Mouse (Mus musculus) forebrain, embryonic 15.5 days (tissue): ENCODE data around the gene Thap4. TPM values are rescaled to one million over a fixed set of nuclear protein-coding genes. Genes with fewer than 3 reads are reported as not detected.

Experiments
- ATAC-seq: fragments of 200-750 bp; cut with Nextera tagmentation; replicated peaks from 2 replicates; pipeline ENCODE4 v1.8.0; 2017; ENCODE audit warnings: mild to moderate bottlenecking, moderate TSS enrichment, moderate library complexity
- H3K27ac ChIP-seq: fragments of 300-500 bp; sonication (generic); replicated peaks from 2 replicates; pipeline ENCODE4 v1.5.1; 2015; ENCODE audit warnings: mild to moderate bottlenecking, inconsistent platforms
- H3K27me3 ChIP-seq: fragments of 300-500 bp; sonication (generic); 2 replicates; pipeline ENCODE4 v1.6.1; 2015; ENCODE audit warnings: inconsistent platforms
- H3K36me3 ChIP-seq: fragments of 300-500 bp; sonication (generic); 2 replicates; pipeline ENCODE4 v1.6.1; 2015; ENCODE audit warnings: mild to moderate bottlenecking, inconsistent platforms
- H3K4me1 ChIP-seq: fragments of 300-500 bp; sonication (generic); 2 replicates; pipeline ENCODE4 v1.6.1; 2015; ENCODE audit warnings: inconsistent platforms
- H3K4me2 ChIP-seq: fragments of 300-500 bp; sonication (generic); replicated peaks from 2 replicates; pipeline ENCODE4 v1.6.1; 2015; ENCODE audit warnings: mild to moderate bottlenecking, inconsistent platforms
- H3K4me3 ChIP-seq: fragments of 300-500 bp; sonication (generic); 2 replicates; pipeline ENCODE4 v1.5.1; 2015; ENCODE audit warnings: mild to moderate bottlenecking, inconsistent platforms
- H3K9ac ChIP-seq: fragments of 300-500 bp; sonication (generic); replicated peaks from 2 replicates; pipeline ENCODE4 v1.6.1; 2015; ENCODE audit warnings: mild to moderate bottlenecking, inconsistent platforms
- H3K9me3 ChIP-seq: fragments of 300-500 bp; sonication (generic); 2 replicates; pipeline ENCODE4 v1.6.1; 2016; ENCODE audit warnings: inconsistent platforms
- WGBS: fragments of 180-500 bp; shearing (Covaris S2); methylation state at CpG from one replicate; pipeline ENCODE4 v1.1.7; 2015; ENCODE audit warnings: mixed read lengths; 5-methylcytosine and 5-hydroxymethylcytosine counted together
- polyA plus RNA-seq: library from polyadenylated mRNA; unstranded; fragments of >200 nt; fragmentation: Nextera tagmentation; extraction: Ambion mirVana; gene quantifications from 2 replicates; pipeline ENCODE4 v1.2.1, GENCODE M21; 2015

The Thap4 gene
- polyA plus RNA-seq, 1 experiment from 2014 or later, result 47.4 TPM

DNA sequence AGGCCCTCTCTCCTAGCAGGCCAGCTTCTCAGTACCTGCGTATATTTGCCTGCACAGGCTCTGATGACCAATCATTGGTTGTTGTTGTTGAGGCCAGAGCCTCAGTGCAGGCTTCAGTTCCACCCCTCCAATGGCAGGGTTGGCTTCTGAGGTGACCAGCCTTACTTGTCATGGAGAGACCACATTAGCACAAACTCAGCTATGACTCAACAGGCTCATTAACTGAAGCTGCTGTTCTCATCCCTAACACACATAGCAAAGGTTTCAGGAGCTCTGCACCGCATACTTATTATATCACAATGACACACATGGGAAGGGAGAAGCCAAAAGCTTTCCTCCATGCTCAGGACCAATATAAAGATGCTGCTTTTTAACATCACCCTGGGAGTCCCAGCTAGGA, 14.0 kb downstream of the Thap4 start:
- H3K9me3 ChIP-seq, result no peaks in the 10 kb centered on the region
- WGBS, result 99% methylated on average over 2 of the region's 2 CpGs
- H3K4me3 ChIP-seq, result no peak overlapping the region
- no peak overlapping the region for H3K27ac ChIP-seq
- H3K4me2 ChIP-seq, result no peak overlapping the region
- no peak overlapping the region for H3K9ac ChIP-seq
- H3K27me3 ChIP-seq, result no peaks in the 10 kb centered on the region
- ATAC-seq, result no peak
- H3K4me1 ChIP-seq, result no peaks in the 10 kb centered on the region
- peaks cover 3% of the 10 kb centered on the region; the same call in 1 of the 2 replicates for H3K36me3 ChIP-seq

DNA sequence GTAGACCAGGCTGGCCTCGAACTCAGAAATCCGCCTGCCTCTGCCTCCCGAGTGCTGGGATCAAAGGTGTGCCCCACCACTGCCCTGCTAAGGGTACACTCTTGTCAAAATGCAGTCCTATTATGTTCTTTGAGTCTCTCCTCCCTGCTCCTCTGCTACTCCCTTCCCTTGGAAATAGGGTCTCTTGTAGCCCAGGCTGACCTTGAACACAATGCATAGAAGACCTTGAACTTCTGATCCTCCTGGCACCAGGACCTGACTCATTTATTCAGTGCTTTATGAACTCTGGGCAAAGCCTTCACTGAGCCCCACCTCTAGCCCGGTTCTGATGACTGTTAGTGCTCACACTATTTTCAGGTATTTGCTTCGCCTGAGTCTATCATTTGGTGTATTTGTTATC, 17.0 kb downstream of the Thap4 start:
- Histone ChIP-seq H3K4me3 (no peak overlapping the region), H3K4me2 (no peak overlapping the region), H3K27me3 (no peaks in the 10 kb centered on the region), H3K4me1 (no peaks in the 10 kb centered on the region), H3K9me3 (no peaks in the 10 kb centered on the region), H3K27ac (no peak overlapping the region), H3K36me3 (no peaks in the 10 kb centered on the region), H3K9ac (no peak overlapping the region)
- ATAC-seq, result no peak
- 94% methylated on average over 5 of the region's 5 CpGs for WGBS

DNA sequence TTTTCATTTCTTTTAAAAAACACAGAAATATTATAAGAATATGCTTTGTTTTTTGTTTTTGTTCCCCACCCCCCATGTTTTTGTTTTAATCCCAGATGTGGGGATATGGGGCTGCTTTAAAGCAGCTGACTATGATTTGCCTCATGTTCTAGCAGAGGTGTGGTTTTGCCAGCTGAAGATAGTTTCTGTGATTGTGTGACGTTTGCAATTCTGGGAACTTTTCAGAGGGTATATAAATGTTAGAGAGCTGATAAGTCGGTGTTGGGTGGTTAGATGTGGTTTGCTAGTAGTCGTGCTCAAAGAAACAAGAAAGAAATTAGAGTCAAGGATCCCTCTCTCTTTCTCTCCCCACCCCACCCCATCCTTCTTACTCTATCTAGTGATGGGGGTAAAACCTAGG, 18.8 kb downstream of the Thap4 start:
- no peaks in the 10 kb centered on the region for H3K9me3 ChIP-seq
- H3K36me3 ChIP-seq, result no peaks in the 10 kb centered on the region
- no peak overlapping the region for H3K4me3 ChIP-seq
- no peak for ATAC-seq
- H3K27ac ChIP-seq, result no peak overlapping the region
- H3K9ac ChIP-seq, result no peak overlapping the region
- H3K4me1 ChIP-seq, result peaks cover 6% of the 10 kb centered on the region; the same call in 1 of the 2 replicates
- WGBS, result 94% methylated on average over 3 of the region's 3 CpGs
- no peaks in the 10 kb centered on the region for H3K27me3 ChIP-seq
- no peak overlapping the region for H3K4me2 ChIP-seq

DNA sequence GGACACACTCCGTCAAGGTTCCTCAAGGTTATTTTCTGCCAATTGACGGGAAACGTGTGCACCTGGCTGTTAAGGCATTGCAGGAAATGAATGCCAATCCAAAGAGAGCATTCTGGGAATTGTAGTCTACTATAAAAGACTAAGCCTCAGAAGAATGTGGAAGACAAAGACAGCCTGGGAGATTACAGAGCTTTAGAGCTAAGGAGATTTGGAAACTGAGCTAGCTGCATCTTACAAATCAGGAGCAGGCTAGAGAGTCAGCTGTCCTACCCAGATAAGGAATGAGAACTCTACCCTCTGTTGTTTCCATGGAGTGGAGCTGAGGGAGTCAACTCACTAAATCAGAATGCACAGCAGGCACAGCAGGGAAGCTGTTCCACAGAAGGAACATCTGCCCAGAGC, 22.8 kb downstream of the Thap4 start:
- H3K4me3 ChIP-seq, result no peak overlapping the region
- peak overlapping the region; percentile 64 for H3K27ac ChIP-seq
- peaks cover 6% of the 10 kb centered on the region; the same call in 1 of the 2 replicates for H3K4me1 ChIP-seq
- 6% methylated on average over 3 of the region's 3 CpGs for WGBS
- no peaks in the 10 kb centered on the region for H3K9me3 ChIP-seq
- no peaks in the 10 kb centered on the region for H3K27me3 ChIP-seq
- H3K4me2 ChIP-seq, result no peak overlapping the region
- H3K36me3 ChIP-seq, result no peaks in the 10 kb centered on the region
- ATAC-seq, result peak; percentile 59
- H3K9ac ChIP-seq, result no peak overlapping the region

DNA sequence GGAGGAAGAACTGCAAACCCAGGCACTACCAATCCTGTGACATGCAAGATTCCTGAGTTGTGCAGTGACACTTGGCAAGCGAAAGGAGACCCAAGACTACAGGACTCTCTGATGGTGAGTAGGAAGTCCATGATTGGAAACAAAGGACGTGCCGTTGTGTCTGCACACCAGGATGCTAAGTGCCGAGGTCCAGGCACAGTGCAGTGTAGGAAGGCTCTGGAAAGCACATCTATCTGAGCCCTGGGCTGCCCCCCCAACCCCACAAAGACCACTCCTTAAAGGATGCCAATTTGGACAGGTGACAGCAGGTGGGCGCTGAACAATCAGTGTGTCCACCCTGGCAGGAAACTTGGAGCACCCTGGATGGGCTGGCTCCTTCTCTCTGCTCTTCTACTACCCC, 23.6 kb downstream of the Thap4 start:
- Histone ChIP-seq H3K27ac (no peak overlapping the region), H3K4me3 (no peak overlapping the region), H3K4me2 (no peak overlapping the region), H3K27me3 (no peaks in the 10 kb centered on the region), H3K36me3 (no peaks in the 10 kb centered on the region), H3K9ac (no peak overlapping the region), H3K4me1 (peaks cover 6% of the 10 kb centered on the region; the same call in 1 of the 2 replicates), H3K9me3 (no peaks in the 10 kb centered on the region)
- peak; percentile 55; the same call in 1 of the 2 replicates for ATAC-seq
- WGBS, result 83% methylated on average over 5 of the region's 5 CpGs

DNA sequence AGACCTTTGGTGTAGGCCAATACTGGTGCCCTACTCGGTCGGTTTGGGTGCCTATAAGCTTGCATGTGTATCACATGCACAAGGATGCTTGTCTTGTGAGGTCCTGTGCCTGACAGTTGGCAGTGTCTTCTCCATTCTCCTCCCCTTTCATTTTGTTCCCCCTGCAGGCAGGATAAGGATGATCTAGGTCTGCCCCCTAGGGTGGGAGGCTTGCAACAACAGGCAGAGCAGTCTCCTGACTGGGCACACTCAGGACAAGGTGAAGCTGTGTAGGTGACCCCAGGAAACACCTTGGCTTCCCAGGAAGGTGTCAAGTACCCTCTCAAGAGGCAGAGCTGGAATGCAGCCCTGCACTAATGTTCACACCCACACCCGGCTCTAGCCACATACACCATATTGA, 27.7 kb downstream of the Thap4 start:
- H3K27me3 ChIP-seq, result no peaks in the 10 kb centered on the region
- whole genome bisulfite sequencing, result 70% methylated on average over 3 of the region's 3 CpGs
- peaks cover 4% of the 10 kb centered on the region; the same call in 1 of the 2 replicates for H3K4me1 ChIP-seq
- no peak overlapping the region for H3K4me3 ChIP-seq
- H3K27ac ChIP-seq, result no peak overlapping the region
- ATAC-seq, result no peak
- H3K9me3 ChIP-seq, result no peaks in the 10 kb centered on the region
- no peak overlapping the region for H3K4me2 ChIP-seq
- no peaks in the 10 kb centered on the region for H3K36me3 ChIP-seq
- no peak overlapping the region for H3K9ac ChIP-seq

DNA sequence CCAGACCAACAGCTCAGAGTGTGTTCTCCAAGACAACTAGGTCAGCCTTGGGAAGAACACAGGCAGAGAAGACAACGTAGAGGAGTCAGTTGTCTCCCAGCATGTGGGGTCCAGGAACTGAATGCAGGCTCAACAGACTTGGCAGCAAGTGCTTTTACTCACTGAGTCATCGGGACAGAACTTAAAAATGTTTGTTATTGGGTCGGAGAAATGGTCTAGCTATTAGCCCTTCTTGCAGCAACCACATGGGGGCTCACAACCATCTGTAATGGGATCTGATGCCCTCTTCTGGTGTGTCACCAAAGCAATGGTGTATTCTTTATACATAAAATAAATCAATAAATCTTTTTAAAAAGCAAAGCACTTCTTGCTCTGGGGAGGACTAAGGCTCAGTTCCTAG, 28.5 kb downstream of the Thap4 start:
- Histone ChIP-seq H3K9ac (no peak overlapping the region), H3K9me3 (no peaks in the 10 kb centered on the region), H3K4me3 (no peak overlapping the region), H3K36me3 (no peaks in the 10 kb centered on the region), H3K27me3 (no peaks in the 10 kb centered on the region), H3K4me2 (no peak overlapping the region), H3K4me1 (no peaks in the 10 kb centered on the region), H3K27ac (no peak overlapping the region)
- 80% methylated on average over 3 of the region's 3 CpGs for WGBS
- ATAC-seq, result no peak

DNA sequence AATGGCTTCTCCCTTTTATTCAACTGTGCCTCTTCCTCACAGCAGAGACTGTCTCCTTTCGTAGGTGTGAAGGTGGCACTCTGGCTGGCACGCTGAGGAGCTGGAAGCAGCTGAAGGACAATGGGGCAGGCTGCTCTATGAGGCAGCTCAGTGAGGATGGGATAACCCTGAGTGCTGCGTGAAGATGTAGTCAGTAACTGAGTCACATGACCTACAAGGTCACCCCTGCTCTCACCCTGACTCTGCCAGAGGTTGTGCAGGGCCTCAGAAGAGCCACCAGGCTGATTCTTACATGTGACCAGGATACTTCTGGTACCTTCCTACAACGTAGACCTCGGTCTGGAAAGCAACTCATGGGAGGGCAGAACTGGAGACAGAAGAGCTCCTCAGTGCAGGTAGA, 29.0 kb downstream of the Thap4 start:
- Histone ChIP-seq H3K27me3 (no peaks in the 10 kb centered on the region), H3K9ac (no peak overlapping the region), H3K4me1 (no peaks in the 10 kb centered on the region), H3K4me3 (no peak overlapping the region), H3K9me3 (no peaks in the 10 kb centered on the region), H3K27ac (no peak overlapping the region), H3K36me3 (no peaks in the 10 kb centered on the region), H3K4me2 (no peak overlapping the region)
- WGBS, result 93% methylated on average over 5 of the region's 5 CpGs
- no peak for ATAC-seq

DNA sequence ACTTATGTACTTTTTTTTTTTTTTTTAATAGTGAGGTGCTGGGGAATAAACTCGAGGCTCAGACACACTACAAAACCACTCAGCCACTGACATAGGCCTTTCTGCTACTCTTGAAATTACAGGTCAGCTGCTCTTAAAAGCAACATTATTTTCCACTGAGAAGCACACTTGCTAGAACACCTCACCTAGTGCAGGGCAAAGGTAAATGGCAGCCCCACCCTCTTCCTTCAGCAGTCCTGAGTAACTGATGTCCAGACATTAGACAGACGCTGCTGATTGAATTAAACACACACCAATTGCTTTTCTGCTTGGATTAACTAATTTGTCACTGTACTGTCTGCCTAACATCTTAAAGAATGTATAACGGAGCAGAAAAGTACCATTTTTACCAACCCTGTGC, 30.0 kb downstream of the Thap4 start:
- Histone ChIP-seq H3K27ac (no peak overlapping the region), H3K36me3 (no peaks in the 10 kb centered on the region), H3K4me2 (no peak overlapping the region), H3K27me3 (no peaks in the 10 kb centered on the region), H3K9ac (no peak overlapping the region), H3K4me1 (no peaks in the 10 kb centered on the region), H3K4me3 (no peak overlapping the region), H3K9me3 (no peaks in the 10 kb centered on the region)
- no peak for ATAC-seq
- WGBS, result 81% methylated on average over 3 of the region's 3 CpGs

DNA sequence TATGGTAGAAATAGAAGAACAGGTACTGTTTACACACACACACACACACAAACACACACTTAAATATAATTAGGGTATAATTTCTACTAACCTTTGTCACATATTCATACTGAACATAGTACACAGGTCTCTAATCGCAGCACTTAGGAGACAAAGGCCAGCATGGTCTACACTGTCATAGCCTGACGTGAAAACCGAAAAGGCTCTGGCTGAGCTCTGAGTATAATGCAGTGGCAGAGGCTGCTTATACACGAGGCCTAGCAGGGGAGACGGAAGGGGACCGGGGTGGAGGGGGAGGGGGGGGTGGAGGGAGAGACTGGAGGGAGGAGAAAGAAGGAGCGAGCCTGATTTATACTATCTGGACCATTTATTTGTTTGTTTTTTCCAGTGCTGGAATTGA, 33.1 kb downstream of the Thap4 start:
- H3K4me3 ChIP-seq, result no peak overlapping the region
- no peak overlapping the region for H3K9ac ChIP-seq
- H3K36me3 ChIP-seq, result no peaks in the 10 kb centered on the region
- no peaks in the 10 kb centered on the region for H3K4me1 ChIP-seq
- ATAC-seq, result no peak
- H3K27ac ChIP-seq, result no peak overlapping the region
- H3K4me2 ChIP-seq, result no peak overlapping the region
- H3K27me3 ChIP-seq, result no peaks in the 10 kb centered on the region
- 57% methylated on average over 7 of the region's 7 CpGs for WGBS
- no peaks in the 10 kb centered on the region for H3K9me3 ChIP-seq

DNA sequence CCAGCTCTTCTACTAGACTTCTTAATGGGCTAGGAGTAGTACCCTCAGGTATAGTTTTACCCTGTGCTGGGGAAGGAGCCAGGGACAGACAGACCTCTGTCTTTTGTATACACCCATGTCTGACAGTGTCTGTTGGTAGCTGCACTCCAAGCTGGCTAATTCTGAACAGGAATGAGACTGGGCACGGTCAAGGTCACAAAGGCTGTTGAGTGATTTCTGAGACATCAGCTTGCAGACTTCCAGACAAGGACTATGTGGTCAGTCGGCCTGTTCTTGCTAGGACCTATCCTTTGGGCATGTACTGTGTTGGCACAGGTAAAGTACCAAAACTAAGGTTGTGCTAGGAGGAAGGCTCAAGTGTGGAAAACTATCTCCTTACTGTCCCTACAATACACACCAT, 38.5 kb downstream of the Thap4 start:
- Histone ChIP-seq H3K4me2 (no peak overlapping the region), H3K36me3 (peaks cover 6% of the 10 kb centered on the region), H3K27me3 (no peaks in the 10 kb centered on the region), H3K4me1 (no peaks in the 10 kb centered on the region), H3K4me3 (no peak overlapping the region), H3K9ac (no peak overlapping the region), H3K27ac (no peak overlapping the region), H3K9me3 (no peaks in the 10 kb centered on the region)
- ATAC-seq, result no peak
- 94% methylated on average over 2 of the region's 2 CpGs for WGBS

DNA sequence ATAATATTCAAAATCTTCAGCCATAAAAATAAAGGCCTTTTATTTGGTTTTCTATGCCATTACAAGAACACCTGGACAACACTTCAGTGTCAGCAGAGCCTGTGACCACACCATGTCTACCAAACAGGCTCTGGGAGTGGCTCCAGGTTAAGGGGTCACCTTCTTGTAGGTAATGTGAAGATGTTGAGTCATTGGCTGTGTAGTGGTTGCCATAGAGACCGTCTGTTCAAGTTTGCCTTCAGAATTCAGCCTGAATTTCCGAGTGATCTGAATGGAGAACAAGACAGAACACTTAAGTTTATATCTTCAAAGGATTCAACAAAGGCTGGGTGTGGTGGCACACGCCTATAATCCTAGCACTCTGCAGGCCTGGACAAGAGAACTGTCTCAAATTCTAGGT, 49.3 kb downstream of the Thap4 start:
- Histone ChIP-seq H3K27ac (no peak overlapping the region), H3K9ac (no peak overlapping the region), H3K4me2 (no peak overlapping the region), H3K9me3 (no peaks in the 10 kb centered on the region), H3K4me3 (no peak overlapping the region), H3K27me3 (no peaks in the 10 kb centered on the region), H3K36me3 (0 out of 2 replicates have a peak, but pooled peaks cover 6% of the 10 kb centered on the region), H3K4me1 (no peaks in the 10 kb centered on the region)
- ATAC-seq, result no peak
- WGBS, result 70% methylated on average over 3 of the region's 3 CpGs

DNA sequence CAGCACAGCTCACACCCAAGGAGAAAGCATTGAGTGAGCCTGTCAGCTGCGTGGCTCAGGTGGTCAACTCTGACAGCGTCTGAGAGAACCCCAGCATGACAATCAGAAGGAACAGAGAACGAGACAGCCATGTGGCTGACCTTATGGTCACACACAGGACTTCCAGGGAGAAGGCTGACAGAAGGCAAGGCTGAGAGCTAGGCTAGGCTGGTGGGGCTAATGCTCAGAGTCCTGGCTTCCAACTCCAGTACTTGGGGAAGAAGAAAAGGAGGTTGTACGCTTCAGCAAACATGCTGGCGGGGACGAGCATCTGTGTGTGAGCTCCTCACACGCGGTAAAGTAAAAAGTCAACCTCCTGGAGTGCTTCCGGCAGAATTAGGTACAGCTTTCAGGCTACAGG, 50.3 kb downstream of the Thap4 start:
- H3K36me3 ChIP-seq, result 0 out of 2 replicates have a peak, but pooled peaks cover 6% of the 10 kb centered on the region
- no peak overlapping the region for H3K27ac ChIP-seq
- H3K4me3 ChIP-seq, result no peak overlapping the region
- no peaks in the 10 kb centered on the region for H3K4me1 ChIP-seq
- no peak overlapping the region for H3K4me2 ChIP-seq
- H3K9me3 ChIP-seq, result no peaks in the 10 kb centered on the region
- 84% methylated on average over 9 of the region's 9 CpGs for WGBS
- no peak overlapping the region for H3K9ac ChIP-seq
- ATAC-seq, result no peak
- H3K27me3 ChIP-seq, result no peaks in the 10 kb centered on the region
